Mouse (Mus musculus) G1E (cell line): ENCODE data around the gene Zfp456.

Experiments used
- CTCF ChIP-seq: IDR thresholded peaks from 2 replicates; pipeline ENCODE4 v1.5.1; 2012; ENCODE audit warnings: low read depth, low read length, inconsistent platforms, mixed read lengths
- POLR2AphosphoS5 ChIP-seq: IDR thresholded peaks from 2 replicates; pipeline ENCODE4 v1.6.1; 2012; ENCODE audit warnings: low read depth, low read length, inconsistent platforms; ENCODE audit not compliant: insufficient replicate concordance

DNA sequence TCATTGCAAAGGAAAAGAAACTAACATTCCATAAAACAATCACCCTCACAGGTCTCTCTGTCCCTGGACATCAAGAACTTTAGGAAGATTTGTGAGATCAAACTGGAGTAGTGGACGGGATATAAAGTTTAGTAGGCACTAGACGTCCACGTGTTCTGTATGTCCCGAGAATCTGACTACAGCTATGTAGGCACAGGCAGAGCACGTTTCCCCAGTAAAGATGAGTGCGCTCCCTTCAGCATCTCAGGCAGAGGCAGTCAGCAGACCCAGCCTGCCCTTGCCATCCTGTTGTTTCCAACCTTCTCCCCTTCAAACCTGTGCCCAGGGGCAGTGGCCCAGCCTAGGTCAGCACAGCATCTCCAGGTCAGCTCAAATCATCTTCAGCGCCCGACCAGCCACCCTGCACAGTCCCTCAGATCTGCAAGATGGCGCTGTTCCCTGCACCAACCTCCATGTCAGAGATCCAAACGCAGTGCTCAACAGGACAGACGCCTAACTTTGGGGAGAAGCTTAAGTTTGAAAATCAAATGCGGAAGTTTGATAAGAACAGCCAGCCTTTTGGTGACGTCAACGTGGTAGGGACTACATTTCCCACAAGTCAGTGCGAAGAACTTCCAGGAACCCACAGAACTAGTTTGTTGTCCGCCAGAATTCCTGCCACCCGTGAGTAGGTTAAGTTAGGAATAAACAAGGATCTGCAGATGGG is 43.4 kb downstream of the Zfp456 start, which contains the start of gene Zfp595:
- TF ChIP-seq CTCF (no peak), POLR2AphosphoS5 (no peak)
